Mouse (Mus musculus) cerebellum, postnatal 10 days (tissue): ENCODE results near the gene Cyb5r4.
A peak's percentile ranks its signal among the peaks of the same experiment; 100 is the strongest.
"Not testable (repeated sequence)": the region's sequence is repeated elsewhere in the genome, so short reads cannot be mapped to it uniquely, and the experiment has no call there.

ENCODE experiments used
- DNase-seq, 2 experiments: peaks; one replicate each; pipeline ENCODE4 v3.0.0; 2021; ENCODE audit warnings: mixed read lengths in 2 of 2

Cyb5r4 gene

GRCm38 (mm10) chr9:87021778-87022523 is at the start of gene Cyb5r4:
Gene Cyb5r4, plus strand, starts transcription at chr9:87022014.
- peak; percentile 99 for DNase-seq

- not testable (repeated sequence) for DNase-seq
These were observed 49.3 kb upstream of the Cyb5r4 start for GRCm38 (mm10) chr9:86972471-86972870.

- DNase-seq, result peak; percentile 81 to 84
These were observed 48.3 kb upstream of the Cyb5r4 start for GRCm38 (mm10) chr9:86973562-86973961.

GRCm38 (mm10) chr9:86976896-86977295 is 44.9 kb upstream of the Cyb5r4 start:
- DNase-seq, result peak; percentile 91 to 94

GRCm38 (mm10) chr9:86978257-86978907 is 43.4 kb upstream of the Cyb5r4 start:
- DNase-seq, result peak; percentile 45 to 62

GRCm38 (mm10) chr9:86980048-86980447 is 41.8 kb upstream of the Cyb5r4 start:
- DNase-seq, result no peak

- DNase-seq, result no peak
These were observed 40.9 kb upstream of the Cyb5r4 start for GRCm38 (mm10) chr9:86980942-86981341.

- peak; percentile 56 to 62 for DNase-seq
These were observed 40.3 kb upstream of the Cyb5r4 start for GRCm38 (mm10) chr9:86981551-86981950.

GRCm38 (mm10) chr9:86984583-86984982 is 37.2 kb upstream of the Cyb5r4 start:
- no peak for DNase-seq

GRCm38 (mm10) chr9:86985105-86985504 is 36.7 kb upstream of the Cyb5r4 start:
- DNase-seq, result no peak

GRCm38 (mm10) chr9:86986703-86987296 is 35.0 kb upstream of the Cyb5r4 start:
- peak in 1 of 2 experiments; percentile 39 for DNase-seq

- DNase-seq, result no peak
These were observed 32.0 kb upstream of the Cyb5r4 start for GRCm38 (mm10) chr9:86989822-86990221.

- no peak for DNase-seq
These were observed 30.1 kb upstream of the Cyb5r4 start for GRCm38 (mm10) chr9:86991758-86992157.

GRCm38 (mm10) chr9:86997046-86997691 is 24.6 kb upstream of the Cyb5r4 start:
- no peak for DNase-seq

- DNase-seq, result no peak
These were observed 21.7 kb upstream of the Cyb5r4 start for GRCm38 (mm10) chr9:86999956-87000582.

- peak; percentile 40 to 42 for DNase-seq
These were observed 16.9 kb upstream of the Cyb5r4 start for GRCm38 (mm10) chr9:87004701-87005434.

- DNase-seq, result peak in 1 of 2 experiments; percentile 20
These were observed 16.4 kb upstream of the Cyb5r4 start for GRCm38 (mm10) chr9:87005435-87005779.

- DNase-seq, result no peak
These were observed 13.3 kb upstream of the Cyb5r4 start for GRCm38 (mm10) chr9:87008507-87008906.

GRCm38 (mm10) chr9:87008919-87009318 is 12.9 kb upstream of the Cyb5r4 start:
- DNase-seq, result peak; percentile 22 to 26

GRCm38 (mm10) chr9:87015288-87015937 is 6.4 kb upstream of the Cyb5r4 start, which contains the start of gene Ripply2:
Gene Ripply2, plus strand, starts transcription at chr9:87015537.
- DNase-seq, result peak; percentile 75

- DNase-seq, result no peak
These were observed 5.9 kb upstream of the Cyb5r4 start for GRCm38 (mm10) chr9:87015938-87016294.

GRCm38 (mm10) chr9:87025764-87026163 is 4.0 kb downstream of the Cyb5r4 start:
- DNase-seq, result no peak
